Mouse (Mus musculus): ENCODE results near the gene Pdap1. TPM values are rescaled to one million over a fixed set of nuclear protein-coding genes. Genes with fewer than 3 reads are reported as not detected.
A peak's percentile ranks its signal among the peaks of the same experiment; 100 is the strongest.

The Pdap1 gene
- total RNA-seq (2018; cell fraction: chromatin; rRNA removed) = 10 to 100 TPM; 17.8 to 64.3 (median 41.5) TPM
- 10 to 100 TPM; 26.7 to 39.4 (median 31.9) TPM for total RNA-seq (2018; cell fraction: cytosol; rRNA removed)
- 10 to 100 TPM in 25 of 26 experiments, 1 to 10 TPM in 1; 7.9 to 39.1 (median 20.0) TPM for total RNA-seq (2018; cell fraction: nucleus; rRNA removed)
- polyA plus RNA-seq (2018) = 39.1 to 134 TPM (median 69.9 TPM) in 3 replicates

DNA sequence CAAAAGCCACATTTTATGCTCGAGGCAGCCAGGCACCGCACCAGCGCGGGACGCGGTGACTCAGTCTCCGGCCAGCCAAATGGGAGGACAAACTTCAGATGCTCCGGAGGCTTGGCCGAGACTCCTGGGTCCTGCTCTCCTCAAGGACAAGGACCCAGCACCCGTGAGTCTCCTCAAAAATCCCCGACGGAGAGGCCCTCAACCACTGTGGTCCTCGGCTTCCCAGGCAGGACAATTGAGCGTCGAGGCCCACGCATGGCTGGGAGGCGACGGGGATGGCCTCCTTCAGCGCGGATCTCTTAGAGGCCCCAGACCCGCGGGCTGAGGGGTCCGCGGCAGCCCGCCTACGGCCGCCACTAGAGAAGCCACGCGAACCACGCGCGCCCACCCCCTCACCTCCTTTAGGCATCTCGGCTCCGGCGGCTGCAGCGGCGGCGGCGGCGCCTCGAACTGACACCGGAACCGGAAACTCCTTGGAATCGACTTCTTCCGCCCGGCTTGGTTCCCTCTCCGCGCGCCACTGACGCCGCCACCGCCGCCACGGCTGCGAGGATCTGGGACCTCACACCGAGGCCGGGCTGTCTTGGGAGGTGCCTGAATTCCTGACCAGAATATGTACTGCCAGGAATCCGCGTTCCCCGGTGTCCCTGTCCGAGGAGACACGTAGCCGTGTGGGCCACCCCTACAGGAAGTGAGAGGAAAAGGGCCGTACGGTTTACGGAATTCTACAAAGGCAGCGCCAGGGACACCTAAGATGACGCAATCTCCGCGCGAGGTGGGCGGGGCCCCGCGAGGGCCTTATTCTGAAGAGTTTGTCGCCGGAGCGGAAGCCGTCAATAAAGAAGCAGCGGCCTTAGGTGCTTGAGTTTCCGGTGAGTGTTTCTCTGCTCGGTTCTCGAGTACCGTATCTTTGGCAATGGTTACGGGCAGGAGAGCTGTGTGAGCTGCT, at the start of gene Pdap1, which contains the start of gene Bud31:
Gene Pdap1, minus strand, starts transcription at position 668 of the 949 bp plus-strand sequence.
Gene Bud31, plus strand, starts transcription at position 792 of the 949 bp plus-strand sequence.
- peak within 1 kb of the TSS; percentile 98 for H3K4me3 ChIP-seq (ENCODE audit: inconsistent target)
- H3K79me2 ChIP-seq (ENCODE audit: inconsistent target) = peaks cover 75% of the 10 kb centered on the region
- H3K36me3 ChIP-seq (ENCODE audit: inconsistent target) = peaks cover 46% of the 10 kb centered on the region
- under 1% methylated on average over 84 of the region's 84 CpGs for WGBS (ENCODE audit: missing documents)
- peak within 1 kb of the TSS; percentile 96 for H3K27ac ChIP-seq

GRCm38 (mm10) chr5:145189416-145189815, 49.4 kb upstream of the Pdap1 start:
- Histone ChIP-seq H3K79me2 (ENCODE audit: inconsistent target) (peaks cover 66% of the 10 kb centered on the region), H3K36me3 (ENCODE audit: inconsistent target) (peaks cover 35% of the 10 kb centered on the region), H3K4me3 (ENCODE audit: inconsistent target) (no peak overlapping the region), H3K27ac (no peak overlapping the region)
- 85% methylated on average over 6 of the region's 6 CpGs for WGBS (ENCODE audit: missing documents)

- Histone ChIP-seq H3K4me3 (ENCODE audit: inconsistent target) (no peak overlapping the region), H3K27ac (no peak overlapping the region), H3K79me2 (ENCODE audit: inconsistent target) (peaks cover 63% of the 10 kb centered on the region), H3K36me3 (ENCODE audit: inconsistent target) (peaks cover 69% of the 10 kb centered on the region)
- 93% methylated on average over 1 of the region's 2 CpGs for WGBS (ENCODE audit: missing documents)
Measured at GRCm38 (mm10) chr5:145185244-145185643, 45.2 kb upstream of the Pdap1 start.

GRCm38 (mm10) chr5:145178461-145178980, 38.5 kb upstream of the Pdap1 start:
- Histone ChIP-seq H3K27ac (peak overlapping the region; percentile 5), H3K36me3 (ENCODE audit: inconsistent target) (peaks cover 69% of the 10 kb centered on the region), H3K4me3 (ENCODE audit: inconsistent target) (no peak overlapping the region), H3K79me2 (ENCODE audit: inconsistent target) (peaks cover 26% of the 10 kb centered on the region; the same call in 1 of the 2 replicates)
- 73% methylated on average over 18 of the region's 18 CpGs for WGBS (ENCODE audit: missing documents)

GRCm38 (mm10) chr5:145167306-145167661, 27.2 kb upstream of the Pdap1 start:
- peak overlapping the region; percentile 95 for H3K4me3 ChIP-seq (ENCODE audit: inconsistent target)
- H3K27ac ChIP-seq = peak overlapping the region; percentile 46
- peaks cover 15% of the 10 kb centered on the region; the same call in 1 of the 2 replicates for H3K36me3 ChIP-seq (ENCODE audit: inconsistent target)
- 0% methylated on average over 28 of the region's 28 CpGs for WGBS (ENCODE audit: missing documents)
- H3K79me2 ChIP-seq (ENCODE audit: inconsistent target) = peaks cover 85% of the 10 kb centered on the region

GRCm38 (mm10) chr5:145166536-145167305, 26.7 kb upstream of the Pdap1 start, which contains the start of the genes Ptcd1 and Cpsf4:
Gene Ptcd1 (minus strand): TSS chr5:145167108.
Gene Cpsf4 (plus strand): TSS chr5:145167213.
- WGBS (ENCODE audit: missing documents) = under 1% methylated on average over 51 of the region's 51 CpGs
- H3K36me3 ChIP-seq (ENCODE audit: inconsistent target) = peaks cover 14% of the 10 kb centered on the region; the same call in 1 of the 2 replicates
- peaks cover 79% of the 10 kb centered on the region for H3K79me2 ChIP-seq (ENCODE audit: inconsistent target)
- H3K4me3 ChIP-seq (ENCODE audit: inconsistent target) = peak within 1 kb of the TSS; percentile 95
- H3K27ac ChIP-seq = peak within 1 kb of the TSS; percentile 70

DNA sequence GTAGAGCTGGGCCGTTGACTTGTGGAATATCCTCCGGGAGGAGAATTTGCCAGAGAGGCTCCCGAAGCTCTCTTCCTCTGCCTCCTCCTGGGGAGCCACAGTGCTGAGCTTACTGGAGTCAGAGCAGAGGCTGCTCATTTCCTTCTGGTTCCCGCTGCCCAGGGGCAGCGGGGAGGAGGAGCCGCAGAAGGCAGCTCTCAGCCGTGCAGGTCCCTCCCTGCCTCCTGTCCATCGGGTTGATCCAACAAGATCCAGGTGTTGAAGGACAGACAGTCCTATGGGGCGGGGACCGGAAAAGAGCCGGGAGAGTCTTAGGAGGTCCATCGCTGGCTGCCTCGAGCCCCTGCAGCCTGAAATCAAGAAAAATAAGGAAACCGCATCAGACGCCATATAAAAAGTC, 25.1 kb upstream of the Pdap1 start:
- Histone ChIP-seq H3K36me3 (ENCODE audit: inconsistent target) (peaks cover 19% of the 10 kb centered on the region; the same call in 1 of the 2 replicates), H3K27ac (no peak overlapping the region), H3K4me3 (ENCODE audit: inconsistent target) (no peak overlapping the region), H3K79me2 (ENCODE audit: inconsistent target) (peaks cover 65% of the 10 kb centered on the region)
- WGBS (ENCODE audit: missing documents) = 94% methylated on average over 15 of the region's 15 CpGs

GRCm38 (mm10) chr5:145164710-145165109, 24.7 kb upstream of the Pdap1 start:
- Histone ChIP-seq H3K36me3 (ENCODE audit: inconsistent target) (peaks cover 24% of the 10 kb centered on the region; the same call in 1 of the 2 replicates), H3K79me2 (ENCODE audit: inconsistent target) (peaks cover 60% of the 10 kb centered on the region), H3K27ac (no peak overlapping the region), H3K4me3 (ENCODE audit: inconsistent target) (no peak overlapping the region)
- WGBS (ENCODE audit: missing documents) = 77% methylated on average over 3 of the region's 3 CpGs

GRCm38 (mm10) chr5:145161361-145161760, 21.3 kb upstream of the Pdap1 start:
- H3K79me2 ChIP-seq (ENCODE audit: inconsistent target) = peaks cover 30% of the 10 kb centered on the region
- H3K27ac ChIP-seq = no peak overlapping the region
- 94% methylated on average over 12 of the region's 14 CpGs for WGBS (ENCODE audit: missing documents)
- peaks cover 50% of the 10 kb centered on the region for H3K36me3 ChIP-seq (ENCODE audit: inconsistent target)
- no peak overlapping the region for H3K4me3 ChIP-seq (ENCODE audit: inconsistent target)

DNA sequence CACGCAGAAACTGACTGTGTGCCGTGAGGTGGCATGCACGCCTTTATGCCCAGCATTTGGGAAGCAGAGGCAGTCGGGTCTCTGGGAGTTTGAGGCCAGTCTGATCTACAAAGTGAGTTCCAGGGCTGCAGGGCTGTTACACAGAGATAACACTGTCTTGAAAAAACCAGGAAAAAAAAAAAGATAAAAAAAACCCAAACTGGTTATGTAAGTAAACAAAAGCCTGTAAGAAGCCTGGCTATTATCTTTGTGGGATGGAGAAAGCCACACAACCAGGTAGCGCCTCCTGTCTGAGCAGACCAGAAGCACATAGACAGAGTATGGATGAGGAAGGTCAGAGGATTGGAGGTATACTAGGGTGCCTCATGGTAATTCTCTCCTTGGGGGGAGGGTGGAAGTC, 12.7 kb upstream of the Pdap1 start:
- WGBS (ENCODE audit: missing documents) = 90% methylated on average over 5 of the region's 5 CpGs
- no peaks in the 10 kb centered on the region for H3K79me2 ChIP-seq (ENCODE audit: inconsistent target)
- H3K4me3 ChIP-seq (ENCODE audit: inconsistent target) = no peak overlapping the region
- peaks cover 89% of the 10 kb centered on the region for H3K36me3 ChIP-seq (ENCODE audit: inconsistent target)
- no peak overlapping the region for H3K27ac ChIP-seq

DNA sequence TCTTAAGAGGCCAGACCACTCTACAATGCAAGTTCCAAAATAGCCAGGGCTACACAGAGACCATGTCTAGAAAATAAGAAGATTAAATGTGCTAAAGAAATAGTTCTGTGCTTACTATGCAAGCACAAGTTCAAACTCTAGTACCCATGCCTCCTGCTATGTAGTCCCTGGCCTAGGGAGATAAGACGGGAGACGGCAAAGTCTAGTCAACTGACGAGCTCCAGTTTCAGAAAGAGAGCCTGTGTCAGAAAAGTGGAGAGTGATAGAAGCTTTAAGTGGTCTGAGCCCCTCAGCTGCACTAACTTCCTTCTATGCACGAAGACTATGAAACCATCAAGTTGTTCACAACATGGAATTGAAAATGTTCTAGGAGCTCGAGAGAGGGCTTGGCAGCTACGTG, 9.3 kb upstream of the Pdap1 start:
- peaks cover 96% of the 10 kb centered on the region for H3K36me3 ChIP-seq (ENCODE audit: inconsistent target)
- WGBS (ENCODE audit: missing documents) = 93% methylated on average over 6 of the region's 6 CpGs
- no peaks in the 10 kb centered on the region for H3K79me2 ChIP-seq (ENCODE audit: inconsistent target)
- no peak overlapping the region for H3K27ac ChIP-seq
- no peak overlapping the region for H3K4me3 ChIP-seq (ENCODE audit: inconsistent target)

DNA sequence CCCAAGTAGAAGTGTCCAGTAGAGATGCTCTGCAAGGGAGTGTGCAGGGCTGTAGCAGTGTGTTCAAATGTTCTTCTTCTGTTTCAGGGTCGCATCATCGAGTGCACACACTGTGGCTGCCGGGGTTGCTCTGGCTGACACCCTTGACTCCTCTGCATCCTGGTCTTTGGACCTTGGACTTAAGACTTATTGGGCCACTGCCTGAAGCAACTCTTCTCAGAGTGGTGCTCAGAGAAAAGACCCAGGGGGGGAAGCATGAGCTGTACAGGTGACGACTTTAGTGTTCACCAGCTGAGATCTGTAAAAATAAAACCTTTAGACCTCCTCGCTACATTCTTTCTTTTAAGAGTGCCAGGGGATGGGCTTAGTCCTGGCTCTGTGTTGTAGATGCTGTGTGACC, 7.7 kb upstream of the Pdap1 start:
- H3K36me3 ChIP-seq (ENCODE audit: inconsistent target) = peaks cover 98% of the 10 kb centered on the region
- H3K79me2 ChIP-seq (ENCODE audit: inconsistent target) = peaks cover 12% of the 10 kb centered on the region; the same call in 1 of the 2 replicates
- H3K4me3 ChIP-seq (ENCODE audit: inconsistent target) = no peak overlapping the region
- no peak overlapping the region for H3K27ac ChIP-seq
- WGBS (ENCODE audit: missing documents) = 100% methylated on average over 5 of the region's 5 CpGs

DNA sequence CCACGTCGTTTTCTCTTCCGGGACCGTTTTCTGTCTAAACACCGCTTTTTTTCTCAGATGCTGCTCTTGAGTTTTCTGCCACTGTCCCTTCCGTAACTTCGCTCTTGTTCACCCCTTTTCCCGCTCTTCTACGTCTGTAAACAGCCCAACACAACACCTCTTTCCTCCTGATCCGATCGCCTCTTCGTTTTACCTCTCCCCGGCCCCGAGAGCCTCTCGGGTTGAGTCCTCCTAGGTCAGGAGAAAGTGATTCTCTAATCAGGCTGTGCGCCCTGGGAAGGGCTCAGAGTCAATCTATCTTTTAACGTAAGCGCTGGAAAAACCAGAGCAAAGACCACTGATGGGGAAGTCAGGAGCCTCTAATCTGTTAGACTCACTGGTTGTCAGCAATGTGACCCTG, 573 bp upstream of the Pdap1 start:
- under 1% methylated on average over 18 of the region's 18 CpGs for whole genome bisulfite sequencing (ENCODE audit: missing documents)
- Histone ChIP-seq H3K4me3 (ENCODE audit: inconsistent target) (peak overlapping the region; percentile 98), H3K79me2 (ENCODE audit: inconsistent target) (peaks cover 75% of the 10 kb centered on the region), H3K27ac (peak overlapping the region; percentile 96), H3K36me3 (ENCODE audit: inconsistent target) (peaks cover 47% of the 10 kb centered on the region)

GRCm38 (mm10) chr5:145138836-145139235, 1.2 kb downstream of the Pdap1 start:
- 11% methylated on average over 6 of the region's 6 CpGs for WGBS (ENCODE audit: missing documents)
- Histone ChIP-seq H3K27ac (peak overlapping the region; percentile 41; the same call in 1 of the 2 replicates), H3K36me3 (ENCODE audit: inconsistent target) (peaks cover 47% of the 10 kb centered on the region), H3K4me3 (ENCODE audit: inconsistent target) (peak overlapping the region; percentile 85), H3K79me2 (ENCODE audit: inconsistent target) (peaks cover 75% of the 10 kb centered on the region)

Measured in macrophage (primary cell).